Mouse (Mus musculus) CD4-positive, CD25-positive, alpha-beta regulatory T cell, adult 2 months (primary cell): Measurements from ENCODE around the gene Osbpl3.
"Not testable (repeated sequence)": the region's sequence is repeated elsewhere in the genome, so short reads cannot be mapped to it uniquely, and the experiment has no call there.

Experiments used
- DNase-seq: peaks from one replicate; pipeline ENCODE4 v3.0.0-alpha.2; 2012; ENCODE audit warnings: low read depth, low spot score

Osbpl3 gene

DNA sequence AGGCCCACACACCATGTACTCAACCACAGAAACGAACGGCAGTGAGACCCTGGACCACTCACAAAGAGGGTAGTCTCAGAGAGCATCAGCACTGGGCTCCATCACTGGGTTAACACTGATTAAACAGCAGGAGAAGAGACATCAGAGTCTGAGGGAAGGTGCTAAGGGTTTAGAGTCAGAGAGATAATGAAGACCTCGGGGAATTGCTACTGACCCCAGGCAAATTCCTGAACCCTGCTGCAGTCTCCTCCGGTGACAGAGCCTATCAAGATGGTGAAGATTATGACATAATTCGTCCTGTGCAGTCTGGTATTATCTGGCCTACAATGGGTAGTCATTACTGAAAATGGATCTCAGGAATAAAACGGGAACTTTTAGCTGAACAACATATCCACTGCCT is 2.4 kb downstream of the Osbpl3 start:
- DNase-seq: no peak

DNA sequence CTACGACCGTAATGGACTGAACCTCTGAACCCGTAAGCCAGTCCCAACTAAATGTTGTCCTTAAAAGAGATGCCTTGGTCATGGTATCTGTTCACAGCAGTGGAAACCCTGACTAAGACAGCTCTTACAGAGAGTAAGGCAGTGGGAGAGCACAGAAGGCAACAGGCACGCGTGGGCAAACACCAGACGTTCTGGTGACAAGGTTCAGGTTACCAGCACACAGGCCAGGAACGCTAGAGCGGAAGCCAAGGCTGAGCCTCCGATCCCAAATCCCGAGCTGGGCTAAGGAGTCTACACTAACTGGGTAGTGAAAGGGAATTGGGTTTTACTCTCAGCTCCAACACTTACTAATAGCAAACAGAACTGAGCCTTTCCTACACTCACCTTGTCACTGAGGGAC is 3.8 kb downstream of the Osbpl3 start:
- DNase-seq: no peak

GRCm38 (mm10) chr6:50445616-50446015 is 10.4 kb downstream of the Osbpl3 start:
- no peak for DNase-seq

DNA sequence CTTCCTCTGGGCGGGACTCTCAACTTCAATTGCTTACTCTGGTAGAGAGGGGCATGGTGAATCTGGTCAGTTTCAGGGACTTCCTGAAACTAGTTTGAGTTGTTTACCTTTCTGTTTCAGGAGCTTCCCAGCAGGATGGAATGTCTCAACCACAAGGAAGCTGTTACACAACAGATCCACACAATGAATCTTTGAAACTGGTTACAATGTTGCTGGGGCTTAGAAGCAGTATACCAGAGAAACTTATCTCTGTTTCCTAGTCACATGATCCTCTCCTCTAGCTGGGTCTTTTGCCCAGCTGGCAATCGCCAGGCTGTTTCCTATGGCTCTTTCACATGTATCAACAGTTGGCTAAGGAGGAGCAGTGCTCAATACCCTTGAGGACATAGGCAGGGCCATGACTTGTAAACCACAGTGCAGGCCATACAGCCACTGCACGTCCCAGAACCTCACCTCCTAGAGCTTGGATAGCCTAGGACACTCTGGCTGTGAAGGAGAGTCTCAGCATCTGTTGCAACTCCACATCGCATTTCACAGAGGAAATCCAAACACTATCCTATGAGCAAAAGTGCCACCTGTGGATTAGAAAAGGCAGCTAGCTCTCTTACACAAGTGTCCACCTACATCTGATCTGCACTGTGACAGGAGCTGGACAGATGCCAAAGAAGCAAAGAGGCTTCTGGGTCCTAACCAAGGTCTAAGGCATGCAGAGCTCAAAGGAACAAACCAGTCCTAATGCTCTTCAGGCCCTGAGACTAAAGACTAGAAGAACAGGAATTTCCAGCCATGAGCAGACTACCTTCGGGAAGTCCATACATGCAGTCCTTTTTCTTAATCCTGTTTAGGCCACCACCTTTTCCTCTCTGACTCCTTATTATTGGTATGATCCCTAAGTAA is 14.8 kb downstream of the Osbpl3 start:
- no peak for DNase-seq

GRCm38 (mm10) chr6:50440197-50440596 is 15.8 kb downstream of the Osbpl3 start:
- DNase-seq: no peak

GRCm38 (mm10) chr6:50438900-50439299 is 17.1 kb downstream of the Osbpl3 start:
- DNase-seq: not testable (repeated sequence)

DNA sequence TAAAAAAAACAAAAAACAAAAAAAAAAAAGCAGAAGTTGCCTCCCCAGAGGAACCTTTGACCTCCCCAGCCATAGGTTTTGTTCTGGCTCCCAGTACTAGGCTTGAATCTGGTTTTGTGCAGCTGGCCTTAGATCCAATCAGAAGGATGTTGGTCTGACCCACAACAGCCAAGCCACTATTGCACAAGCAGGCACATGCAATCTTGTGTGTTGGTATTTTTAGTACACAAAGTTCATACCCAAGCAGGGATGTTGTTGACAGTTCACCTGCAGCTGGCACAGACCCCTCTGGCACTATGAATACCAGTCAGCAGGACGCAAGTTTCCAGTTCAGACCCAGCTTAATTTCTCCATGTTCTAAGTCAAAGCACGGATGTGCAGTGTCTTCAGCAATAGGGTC is 18.2 kb downstream of the Osbpl3 start:
- DNase-seq: no peak

DNA sequence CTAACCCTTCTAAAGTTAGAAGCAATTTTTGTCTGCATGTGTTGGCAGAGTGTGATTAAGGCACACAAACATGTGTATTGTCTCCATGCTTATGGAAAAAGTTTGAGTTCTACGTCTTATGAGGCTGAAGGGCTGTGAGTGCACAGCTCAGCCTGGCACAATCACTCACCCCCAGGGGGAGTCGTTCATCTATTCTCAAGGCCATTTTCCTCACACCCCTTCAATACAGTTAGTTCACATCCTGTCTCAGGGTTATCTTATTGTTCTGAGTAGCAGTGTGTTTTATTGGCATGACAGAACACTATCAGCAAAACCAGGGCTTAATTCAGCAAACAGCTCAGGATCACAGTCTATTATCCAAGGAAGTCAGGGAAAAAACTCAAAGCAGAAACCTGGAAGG is 19.3 kb downstream of the Osbpl3 start:
- DNase-seq: peak; percentile 49

DNA sequence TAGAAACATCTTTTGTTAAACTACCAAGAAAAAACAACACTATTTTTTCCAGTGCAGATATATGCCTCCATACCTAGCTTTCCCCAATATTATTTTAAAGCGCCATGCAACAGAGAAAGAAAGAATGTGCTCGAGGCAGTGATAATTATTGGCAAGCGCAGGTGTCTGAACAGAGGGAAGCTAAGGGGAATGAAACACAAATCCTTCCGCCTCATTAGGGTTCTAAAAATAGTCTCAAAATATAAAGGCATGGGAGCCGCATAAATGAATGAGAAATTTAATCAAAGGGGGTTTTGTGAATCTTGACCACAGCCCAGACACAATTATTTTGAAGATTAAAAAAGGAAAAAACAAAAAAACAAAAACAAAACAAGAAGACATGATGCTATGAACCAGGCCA is 23.5 kb downstream of the Osbpl3 start:
- no peak for DNase-seq

- DNase-seq: no peak
Measured at GRCm38 (mm10) chr6:50429299-50429698, 26.7 kb downstream of the Osbpl3 start.

DNA sequence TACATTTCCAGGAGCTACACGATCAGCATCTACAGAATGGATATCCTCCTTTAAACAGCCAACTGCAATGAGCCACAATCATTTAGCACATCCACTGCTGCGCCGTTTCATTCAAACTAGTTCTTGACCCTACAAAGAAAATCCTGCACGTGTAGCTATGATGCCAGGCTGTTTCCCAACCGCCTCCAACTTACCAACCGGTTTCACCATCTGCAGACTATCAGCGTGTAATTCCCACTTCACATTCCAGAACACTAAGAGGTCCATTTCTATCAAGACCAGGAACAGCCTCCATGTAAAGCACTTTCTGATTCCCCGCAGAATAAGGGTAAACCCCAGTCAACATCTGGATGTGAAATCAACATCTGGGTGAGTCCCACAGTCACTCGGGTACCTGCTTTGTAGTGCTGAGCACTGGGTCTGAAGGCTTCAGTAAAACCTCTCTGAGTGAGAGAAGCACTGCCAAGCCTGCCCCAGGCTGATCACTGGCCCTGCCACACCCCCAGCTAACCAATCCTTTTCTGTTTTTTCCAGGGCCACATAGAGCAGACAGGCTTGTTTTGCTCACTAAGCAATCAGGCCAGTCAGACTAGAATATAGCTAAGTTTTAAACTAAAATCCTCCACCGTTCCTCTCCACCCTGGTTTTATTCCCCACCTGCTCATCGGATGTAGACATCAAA is 28.8 kb downstream of the Osbpl3 start:
- DNase-seq: no peak

DNA sequence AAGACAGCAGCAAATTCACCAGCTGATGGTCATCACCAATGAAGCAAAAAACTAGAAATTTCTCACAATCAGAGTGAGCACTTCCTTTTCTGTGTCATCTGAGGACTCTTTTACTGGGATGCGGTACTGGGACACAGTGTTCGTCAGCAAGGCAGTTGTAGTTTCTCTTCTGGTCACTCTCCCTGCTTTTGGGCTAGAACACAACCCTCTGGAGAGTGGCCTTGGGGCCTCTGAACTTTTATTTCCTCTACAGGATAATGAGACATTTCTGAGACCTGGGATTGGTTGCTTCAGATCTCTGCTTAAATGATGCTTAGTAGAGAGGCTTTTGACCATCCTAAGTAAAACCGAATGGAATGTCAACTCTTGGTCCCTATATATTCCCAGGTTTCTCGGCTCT is 29.4 kb downstream of the Osbpl3 start:
- DNase-seq: no peak

- DNase-seq: no peak
Measured at GRCm38 (mm10) chr6:50424271-50424670, 31.7 kb downstream of the Osbpl3 start.

- DNase-seq: no peak
Measured at GRCm38 (mm10) chr6:50420413-50420812, 35.6 kb downstream of the Osbpl3 start.

DNA sequence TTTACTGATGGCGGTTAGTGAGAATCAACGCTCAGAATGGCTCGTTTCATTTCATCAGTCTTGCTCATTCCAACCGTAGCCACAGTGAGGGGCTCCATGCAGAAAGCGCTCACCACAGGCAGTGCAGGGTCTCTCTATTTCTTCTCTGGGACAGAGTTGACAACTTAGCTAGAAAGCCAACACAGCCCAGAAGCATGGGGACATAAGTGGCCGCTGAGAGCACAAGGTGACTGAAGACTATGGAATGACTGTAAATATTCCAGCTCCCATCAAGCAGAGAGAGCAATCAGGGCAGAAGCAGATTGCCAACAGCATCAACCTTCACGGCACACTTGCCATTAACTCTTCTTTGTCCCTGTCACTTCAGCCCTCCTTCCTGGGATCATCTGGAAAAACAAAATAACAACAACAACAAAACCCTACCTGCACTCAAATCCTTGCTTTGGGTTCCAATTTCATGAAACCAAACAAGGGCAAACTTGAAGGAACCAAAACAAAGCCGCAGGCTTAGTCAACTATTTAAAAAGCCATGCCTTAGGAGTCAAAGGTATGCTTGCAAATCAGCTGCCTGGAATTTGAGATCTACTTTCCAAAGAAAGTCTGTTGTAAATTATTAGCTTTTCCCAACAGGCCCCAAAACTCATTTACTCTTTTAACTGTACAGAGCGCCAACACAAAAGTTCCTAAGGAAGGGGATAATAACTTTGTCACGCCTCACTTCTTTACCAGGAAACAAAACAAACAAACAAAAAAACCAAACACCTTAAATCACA is 36.3 kb downstream of the Osbpl3 start:
- DNase-seq: no peak

DNA sequence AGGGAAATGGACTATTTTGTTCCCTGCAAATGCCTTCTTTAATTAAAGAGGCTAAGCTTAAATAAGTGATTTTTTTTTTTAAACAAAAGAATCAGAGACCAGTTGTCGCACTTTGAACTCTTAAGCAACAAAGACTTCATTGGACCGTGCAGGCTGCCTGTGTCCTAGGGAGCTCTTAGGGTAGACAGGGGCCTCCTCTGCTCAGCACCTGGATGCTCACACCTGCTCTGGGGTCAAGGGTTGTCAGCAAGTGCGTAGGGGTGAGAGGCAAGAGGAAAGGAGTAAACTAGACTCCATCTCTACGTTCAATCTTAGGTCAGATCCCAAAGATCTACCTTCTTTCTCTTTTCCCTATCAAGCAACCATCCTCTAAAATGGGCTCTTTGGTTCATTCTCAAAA is 37.0 kb downstream of the Osbpl3 start:
- DNase-seq: no peak

GRCm38 (mm10) chr6:50416854-50417253 is 39.1 kb downstream of the Osbpl3 start:
- peak; percentile 82 for DNase-seq

GRCm38 (mm10) chr6:50415431-50415830 is 40.6 kb downstream of the Osbpl3 start:
- no peak for DNase-seq

- no peak for DNase-seq
Measured at GRCm38 (mm10) chr6:50414547-50414946, 41.5 kb downstream of the Osbpl3 start.

- DNase-seq: no peak
Measured at GRCm38 (mm10) chr6:50413381-50413780, 42.6 kb downstream of the Osbpl3 start.

- no peak for DNase-seq
Measured at GRCm38 (mm10) chr6:50412174-50412573, 43.8 kb downstream of the Osbpl3 start.

- DNase-seq: no peak
Measured at GRCm38 (mm10) chr6:50404698-50405097, 51.3 kb downstream of the Osbpl3 start.
